Mouse (Mus musculus): Measurements from ENCODE around the gene Lpp. TPM values are rescaled to one million over a fixed set of nuclear protein-coding genes. Genes with fewer than 3 reads are reported as not detected.

The Lpp gene
- polyA plus RNA-seq, 1 experiment from 2014 or later, result 79.2 TPM

DNA sequence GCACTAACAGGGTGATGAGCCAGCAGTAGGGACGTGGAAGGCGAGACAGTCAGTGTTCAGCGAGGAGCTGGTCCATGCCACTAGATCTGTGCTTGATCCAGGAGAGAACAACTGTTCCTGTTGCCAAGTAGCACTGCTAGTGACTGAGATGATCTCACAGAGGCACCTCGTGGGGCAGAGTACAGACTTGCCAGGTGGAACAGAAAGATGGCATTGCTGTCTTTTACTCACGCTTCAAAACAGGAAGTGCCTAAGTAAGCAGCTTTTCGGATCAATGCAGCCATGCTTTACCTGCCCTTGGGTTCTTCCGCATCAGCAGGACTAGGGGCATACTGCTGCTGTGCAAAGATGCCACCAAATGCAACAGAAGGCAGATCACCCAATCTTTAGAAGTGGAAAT is 467.1 kb downstream of the Lpp start:
- no peaks in the 10 kb centered on the region for H3K36me3 ChIP-seq (ENCODE audit: control insufficient read depth, insufficient read depth, low read length)
- no peak overlapping the region for H3K4me3 ChIP-seq (ENCODE audit: low read depth, low read length)
- no peak overlapping the region for H3K27ac ChIP-seq (ENCODE audit: low read depth)
- no peak overlapping the region for H3K9ac ChIP-seq (ENCODE audit: low read length)
- H3K4me2 ChIP-seq (ENCODE audit: low read length), result no peak overlapping the region
- DNase-seq (ENCODE audit: low spot score) (no peak), ATAC-seq (replicated peaks; ENCODE audit: low FRiP score, low TSS enrichment, low read depth) (no peak)
- H3K27me3 ChIP-seq (replicated peaks; ENCODE audit: control insufficient read depth, insufficient read depth, low read length), result no peaks in the 10 kb centered on the region
- 84% methylated on average over 7 of the region's 7 CpGs for WGBS
- H3K4me1 ChIP-seq (replicated peaks; ENCODE audit: control insufficient read depth, insufficient read depth, low read length), result no peaks in the 10 kb centered on the region
- H3K9me3 ChIP-seq (ENCODE audit: control insufficient read depth, low read length), result no peaks in the 10 kb centered on the region

DNA sequence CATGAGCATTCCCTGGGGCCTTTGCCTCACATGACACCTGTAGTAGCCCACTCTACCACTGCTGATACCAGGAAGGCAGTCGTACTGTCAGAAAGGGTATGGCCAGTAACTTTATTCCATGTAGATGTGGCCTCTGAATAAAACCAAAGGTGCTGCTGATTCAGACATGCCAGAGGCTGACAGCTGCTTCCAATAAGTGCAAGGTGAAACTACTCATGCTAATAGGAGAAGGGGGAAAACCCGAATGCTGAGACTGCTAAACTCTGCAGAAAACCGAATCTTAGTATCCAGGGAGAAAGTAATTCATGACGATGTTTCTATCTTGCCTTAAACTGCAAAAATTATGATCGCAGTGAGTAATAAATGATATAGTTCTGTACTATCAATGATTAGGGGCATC is 468.1 kb downstream of the Lpp start:
- no peak for ATAC-seq (replicated peaks; ENCODE audit: low FRiP score, low TSS enrichment, low read depth)
- H3K27me3 ChIP-seq (replicated peaks; ENCODE audit: control insufficient read depth, insufficient read depth, low read length), result no peaks in the 10 kb centered on the region
- H3K4me1 ChIP-seq (replicated peaks; ENCODE audit: control insufficient read depth, insufficient read depth, low read length), result no peaks in the 10 kb centered on the region
- no peaks in the 10 kb centered on the region for H3K36me3 ChIP-seq (ENCODE audit: control insufficient read depth, insufficient read depth, low read length)
- no peak for DNase-seq (ENCODE audit: low spot score)
- H3K9me3 ChIP-seq (ENCODE audit: control insufficient read depth, low read length), result no peaks in the 10 kb centered on the region
- no peak overlapping the region for H3K4me3 ChIP-seq (ENCODE audit: low read depth, low read length)
- H3K9ac ChIP-seq (ENCODE audit: low read length), result no peak overlapping the region
- H3K4me2 ChIP-seq (ENCODE audit: low read length), result no peak overlapping the region
- no peak overlapping the region for H3K27ac ChIP-seq (ENCODE audit: low read depth)
- WGBS, result 91% methylated on average over 5 of the region's 5 CpGs

DNA sequence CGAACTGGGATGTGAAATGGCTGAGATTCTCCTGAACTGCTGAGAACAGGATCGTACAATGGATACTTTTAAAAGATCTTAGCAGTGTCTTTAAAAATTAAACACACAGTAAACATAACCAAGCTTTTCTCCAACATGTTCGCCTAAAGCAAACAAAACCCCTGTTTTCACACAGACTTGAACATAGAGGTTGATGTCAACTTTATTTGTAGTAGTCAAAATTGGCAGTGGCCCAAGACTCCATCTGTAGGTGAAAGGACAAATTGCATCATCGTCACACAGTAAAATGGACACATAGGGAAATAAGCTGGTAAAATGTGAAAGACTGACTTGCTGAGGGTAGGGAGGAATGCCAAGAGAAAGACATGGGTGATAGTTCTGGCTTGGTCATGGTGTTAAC is 480.9 kb downstream of the Lpp start:
- DNase-seq (ENCODE audit: low spot score) (no peak), ATAC-seq (replicated peaks; ENCODE audit: low FRiP score, low TSS enrichment, low read depth) (no peak)
- Histone ChIP-seq H3K4me1 (replicated peaks; ENCODE audit: control insufficient read depth, insufficient read depth, low read length) (no peaks in the 10 kb centered on the region), H3K4me3 (ENCODE audit: low read depth, low read length) (no peak overlapping the region), H3K9me3 (ENCODE audit: control insufficient read depth, low read length) (peaks cover 7% of the 10 kb centered on the region), H3K27me3 (replicated peaks; ENCODE audit: control insufficient read depth, insufficient read depth, low read length) (no peaks in the 10 kb centered on the region), H3K4me2 (ENCODE audit: low read length) (no peak overlapping the region), H3K9ac (ENCODE audit: low read length) (no peak overlapping the region), H3K27ac (ENCODE audit: low read depth) (no peak overlapping the region), H3K36me3 (ENCODE audit: control insufficient read depth, insufficient read depth, low read length) (peaks cover 11% of the 10 kb centered on the region; the same call in 1 of the 2 replicates)
- WGBS, result 56% methylated on average over 4 of the region's 4 CpGs

DNA sequence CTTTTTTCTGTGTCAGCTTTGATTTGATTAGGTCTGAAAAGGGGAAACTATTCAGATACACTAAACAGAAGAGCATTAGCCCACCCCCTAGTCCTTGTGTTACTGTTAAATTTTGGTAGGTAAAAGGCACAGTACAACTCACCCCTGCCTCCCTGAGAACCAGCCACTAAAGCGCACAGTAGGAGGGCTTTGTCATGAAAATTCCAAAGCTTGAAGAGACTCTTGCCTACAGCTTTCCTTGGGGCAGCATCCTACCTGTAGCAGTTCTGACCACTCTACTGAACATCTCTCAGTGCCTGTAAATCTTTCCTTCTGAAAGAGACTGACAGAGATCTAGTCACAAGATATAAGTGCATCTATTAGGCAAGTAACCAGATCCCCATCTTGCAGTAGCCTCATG is 482.4 kb downstream of the Lpp start:
- H3K4me3 ChIP-seq (ENCODE audit: low read depth, low read length), result no peak overlapping the region
- H3K4me1 ChIP-seq (replicated peaks; ENCODE audit: control insufficient read depth, insufficient read depth, low read length), result no peaks in the 10 kb centered on the region
- ATAC-seq (replicated peaks; ENCODE audit: low FRiP score, low TSS enrichment, low read depth), result no peak
- H3K9me3 ChIP-seq (ENCODE audit: control insufficient read depth, low read length), result peaks cover 7% of the 10 kb centered on the region
- no peak for DNase-seq (ENCODE audit: low spot score)
- H3K9ac ChIP-seq (ENCODE audit: low read length), result no peak overlapping the region
- no peak overlapping the region for H3K4me2 ChIP-seq (ENCODE audit: low read length)
- WGBS, result 85% methylated on average over 1 of the region's 1 CpGs
- no peak overlapping the region for H3K27ac ChIP-seq (ENCODE audit: low read depth)
- H3K36me3 ChIP-seq (ENCODE audit: control insufficient read depth, insufficient read depth, low read length), result peaks cover 10% of the 10 kb centered on the region; the same call in 1 of the 2 replicates
- H3K27me3 ChIP-seq (replicated peaks; ENCODE audit: control insufficient read depth, insufficient read depth, low read length), result no peaks in the 10 kb centered on the region

DNA sequence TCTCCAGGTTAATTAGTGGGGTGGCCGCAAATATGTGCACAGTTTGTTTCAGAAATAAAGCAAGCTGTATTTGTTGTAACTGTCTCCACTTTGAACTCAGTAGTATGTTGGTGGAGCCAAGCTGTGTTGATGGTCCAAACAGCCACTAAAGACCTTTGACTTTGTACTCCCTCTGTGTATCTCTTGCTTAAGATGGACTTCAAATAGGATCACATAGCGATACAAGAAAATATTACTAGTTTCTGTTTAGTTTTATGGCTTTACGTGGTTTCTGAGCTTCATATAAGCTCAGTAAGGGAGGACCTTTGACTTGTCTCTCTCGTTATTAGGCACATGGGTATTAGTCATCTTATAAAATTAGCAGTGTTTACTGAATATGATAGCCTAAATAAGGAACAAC is 485.7 kb downstream of the Lpp start:
- DNase-seq (ENCODE audit: low spot score), result no peak
- WGBS, result 85% methylated on average over 4 of the region's 4 CpGs
- Histone ChIP-seq H3K4me1 (replicated peaks; ENCODE audit: control insufficient read depth, insufficient read depth, low read length) (no peaks in the 10 kb centered on the region), H3K9me3 (ENCODE audit: control insufficient read depth, low read length) (no peaks in the 10 kb centered on the region), H3K4me2 (ENCODE audit: low read length) (no peak overlapping the region), H3K27ac (ENCODE audit: low read depth) (no peak overlapping the region), H3K27me3 (replicated peaks; ENCODE audit: control insufficient read depth, insufficient read depth, low read length) (no peaks in the 10 kb centered on the region), H3K36me3 (ENCODE audit: control insufficient read depth, insufficient read depth, low read length) (no peaks in the 10 kb centered on the region), H3K9ac (ENCODE audit: low read length) (no peak overlapping the region), H3K4me3 (ENCODE audit: low read depth, low read length) (no peak overlapping the region)
- ATAC-seq (replicated peaks; ENCODE audit: low FRiP score, low TSS enrichment, low read depth), result no peak

DNA sequence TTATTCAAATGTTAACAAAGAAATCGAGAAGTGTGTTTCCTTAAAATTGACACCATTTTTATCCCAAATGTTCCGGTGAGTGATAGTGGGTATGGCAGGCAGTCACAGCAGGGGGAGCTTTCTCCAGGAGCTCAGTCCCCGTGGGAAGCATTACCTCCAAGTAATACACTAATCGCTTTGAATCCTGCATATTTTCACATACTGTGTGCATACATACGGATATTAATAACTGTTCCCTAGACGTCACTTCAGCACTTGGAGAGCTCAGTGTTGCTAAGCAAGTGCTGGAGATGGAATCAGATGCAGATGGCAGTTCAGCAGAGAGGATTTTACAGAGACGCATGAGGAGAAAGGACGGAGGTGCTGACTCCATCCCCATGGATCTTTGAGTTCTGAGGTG is 487.4 kb downstream of the Lpp start:
- WGBS, result 66% methylated on average over 8 of the region's 8 CpGs
- no peak overlapping the region for H3K9ac ChIP-seq (ENCODE audit: low read length)
- no peaks in the 10 kb centered on the region for H3K4me1 ChIP-seq (replicated peaks; ENCODE audit: control insufficient read depth, insufficient read depth, low read length)
- H3K27ac ChIP-seq (ENCODE audit: low read depth), result no peak overlapping the region
- no peaks in the 10 kb centered on the region for H3K27me3 ChIP-seq (replicated peaks; ENCODE audit: control insufficient read depth, insufficient read depth, low read length)
- H3K36me3 ChIP-seq (ENCODE audit: control insufficient read depth, insufficient read depth, low read length), result no peaks in the 10 kb centered on the region
- DNase-seq (ENCODE audit: low spot score), result no peak
- no peak overlapping the region for H3K4me3 ChIP-seq (ENCODE audit: low read depth, low read length)
- H3K4me2 ChIP-seq (ENCODE audit: low read length), result no peak overlapping the region
- H3K9me3 ChIP-seq (ENCODE audit: control insufficient read depth, low read length), result no peaks in the 10 kb centered on the region
- ATAC-seq (replicated peaks; ENCODE audit: low FRiP score, low TSS enrichment, low read depth), result no peak

DNA sequence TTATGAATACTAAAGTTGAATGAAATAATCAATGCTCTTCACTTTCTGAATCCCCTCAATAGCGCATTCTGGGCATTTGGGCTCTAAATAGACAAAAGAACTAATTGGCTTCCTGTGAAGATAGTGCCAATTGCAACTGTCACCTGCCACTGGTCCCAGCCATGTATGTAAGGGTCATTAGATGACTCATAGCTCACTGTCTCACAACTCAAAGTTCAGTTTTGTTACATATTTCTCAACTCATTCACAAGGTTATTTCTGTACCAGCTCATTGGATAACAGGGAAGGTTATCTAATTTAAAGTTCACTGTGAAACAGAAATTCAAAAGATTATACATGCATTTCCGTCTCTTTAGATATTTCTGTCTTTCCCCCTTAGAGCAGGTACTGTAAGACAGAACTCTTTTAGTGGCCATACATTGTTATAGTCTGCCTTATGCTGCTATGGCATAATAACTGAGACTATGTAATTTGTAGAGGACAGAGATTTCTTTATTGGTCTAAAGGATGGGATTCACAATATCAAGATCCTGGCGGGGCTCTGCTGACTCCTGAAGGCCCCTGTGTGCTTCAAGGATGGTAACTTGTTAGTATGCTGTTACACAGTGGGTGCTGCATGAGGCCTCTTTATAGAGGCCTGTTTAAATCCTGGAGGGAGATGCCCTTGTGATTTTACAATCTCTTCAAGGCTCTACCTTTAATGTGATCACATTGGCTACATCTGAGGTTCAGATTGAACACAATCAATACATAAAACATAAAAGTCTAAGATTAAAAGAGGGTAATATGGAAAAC is 488.9 kb downstream of the Lpp start:
- Histone ChIP-seq H3K9me3 (ENCODE audit: control insufficient read depth, low read length) (no peaks in the 10 kb centered on the region), H3K27me3 (replicated peaks; ENCODE audit: control insufficient read depth, insufficient read depth, low read length) (no peaks in the 10 kb centered on the region), H3K4me2 (ENCODE audit: low read length) (no peak overlapping the region), H3K27ac (ENCODE audit: low read depth) (no peak overlapping the region), H3K4me1 (replicated peaks; ENCODE audit: control insufficient read depth, insufficient read depth, low read length) (peaks cover 5% of the 10 kb centered on the region; the same call in 1 of the 2 replicates), H3K4me3 (ENCODE audit: low read depth, low read length) (no peak overlapping the region), H3K9ac (ENCODE audit: low read length) (no peak overlapping the region), H3K36me3 (ENCODE audit: control insufficient read depth, insufficient read depth, low read length) (no peaks in the 10 kb centered on the region)
- no peak for ATAC-seq (replicated peaks; ENCODE audit: low FRiP score, low TSS enrichment, low read depth)
- no peak for DNase-seq (ENCODE audit: low spot score)
- 88% methylated on average over 3 of the region's 3 CpGs for WGBS

DNA sequence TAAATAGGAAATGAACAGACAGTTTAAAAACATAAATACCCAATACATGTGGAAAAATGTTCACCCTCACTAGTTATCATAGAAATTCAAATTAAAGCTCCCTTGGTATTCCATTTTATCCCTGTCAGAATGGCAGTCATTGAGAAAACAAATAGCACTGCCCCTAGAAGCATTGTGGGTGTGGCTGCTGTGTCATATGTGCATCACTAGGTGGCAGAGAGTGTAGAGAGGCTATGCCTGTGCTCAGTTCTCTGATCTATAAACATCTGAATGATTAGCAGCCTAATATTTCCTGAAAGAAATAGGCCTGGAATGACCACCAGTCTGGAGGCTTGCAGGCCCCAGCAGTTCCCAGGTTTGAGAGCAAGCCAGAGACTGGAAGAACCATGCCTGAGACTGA is 490.7 kb downstream of the Lpp start:
- Histone ChIP-seq H3K9me3 (ENCODE audit: control insufficient read depth, low read length) (no peaks in the 10 kb centered on the region), H3K4me2 (ENCODE audit: low read length) (no peak overlapping the region), H3K4me3 (ENCODE audit: low read depth, low read length) (no peak overlapping the region), H3K36me3 (ENCODE audit: control insufficient read depth, insufficient read depth, low read length) (no peaks in the 10 kb centered on the region), H3K9ac (ENCODE audit: low read length) (no peak overlapping the region), H3K4me1 (replicated peaks; ENCODE audit: control insufficient read depth, insufficient read depth, low read length) (peaks cover 6% of the 10 kb centered on the region; the same call in 1 of the 2 replicates), H3K27ac (ENCODE audit: low read depth) (no peak overlapping the region), H3K27me3 (replicated peaks; ENCODE audit: control insufficient read depth, insufficient read depth, low read length) (no peaks in the 10 kb centered on the region)
- ATAC-seq (replicated peaks; ENCODE audit: low FRiP score, low TSS enrichment, low read depth) (no peak), DNase-seq (ENCODE audit: low spot score) (no peak)

DNA sequence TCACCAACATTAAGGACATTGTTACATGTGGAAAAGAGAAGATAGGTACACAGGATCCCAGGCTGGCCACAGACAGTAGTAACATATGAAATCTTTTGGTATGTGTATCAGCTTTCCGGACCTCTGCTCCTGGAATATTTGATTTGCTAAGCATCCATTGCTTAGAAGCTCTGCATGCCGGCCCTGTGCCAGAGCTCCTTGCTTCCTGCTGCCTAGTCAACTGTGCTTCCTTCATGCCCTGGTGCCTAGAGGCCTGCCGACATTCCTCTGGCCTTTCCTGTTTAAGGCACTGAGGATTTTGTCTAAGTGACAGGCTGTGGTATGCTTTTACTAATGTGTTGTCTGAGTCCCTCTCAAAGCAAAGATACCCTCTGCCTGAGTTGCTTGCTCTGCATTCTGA is 493.0 kb downstream of the Lpp start:
- 38% methylated on average over 3 of the region's 3 CpGs for WGBS
- DNase-seq (ENCODE audit: low spot score), result no peak

More for the DNA sequence above, 493.0 kb downstream of the Lpp start:
- no peaks in the 10 kb centered on the region for H3K36me3 ChIP-seq (ENCODE audit: control insufficient read depth, insufficient read depth, low read length)
- peaks cover 6% of the 10 kb centered on the region; the same call in 1 of the 2 replicates for H3K4me1 ChIP-seq (replicated peaks; ENCODE audit: control insufficient read depth, insufficient read depth, low read length)
- H3K9ac ChIP-seq (ENCODE audit: low read length), result no peak overlapping the region
- no peak for ATAC-seq (replicated peaks; ENCODE audit: low FRiP score, low TSS enrichment, low read depth)
- no peaks in the 10 kb centered on the region for H3K27me3 ChIP-seq (replicated peaks; ENCODE audit: control insufficient read depth, insufficient read depth, low read length)
- no peaks in the 10 kb centered on the region for H3K9me3 ChIP-seq (ENCODE audit: control insufficient read depth, low read length)
- no peak overlapping the region for H3K4me2 ChIP-seq (ENCODE audit: low read length)
- H3K27ac ChIP-seq (ENCODE audit: low read depth), result no peak overlapping the region
- no peak overlapping the region for H3K4me3 ChIP-seq (ENCODE audit: low read depth, low read length)

Measured in intestine, embryonic 14.5 days (tissue).